Mouse (Mus musculus): ENCODE results near the gene Negr1. TPM values are rescaled to one million over a fixed set of nuclear protein-coding genes. Genes with fewer than 3 reads are reported as not detected.

The Negr1 gene
- polyA plus RNA-seq (2014; fragmentation: Nextera tagmentation; extraction: Ambion mirVana) = 6.0 and 6.2 TPM in 2 replicates

DNA sequence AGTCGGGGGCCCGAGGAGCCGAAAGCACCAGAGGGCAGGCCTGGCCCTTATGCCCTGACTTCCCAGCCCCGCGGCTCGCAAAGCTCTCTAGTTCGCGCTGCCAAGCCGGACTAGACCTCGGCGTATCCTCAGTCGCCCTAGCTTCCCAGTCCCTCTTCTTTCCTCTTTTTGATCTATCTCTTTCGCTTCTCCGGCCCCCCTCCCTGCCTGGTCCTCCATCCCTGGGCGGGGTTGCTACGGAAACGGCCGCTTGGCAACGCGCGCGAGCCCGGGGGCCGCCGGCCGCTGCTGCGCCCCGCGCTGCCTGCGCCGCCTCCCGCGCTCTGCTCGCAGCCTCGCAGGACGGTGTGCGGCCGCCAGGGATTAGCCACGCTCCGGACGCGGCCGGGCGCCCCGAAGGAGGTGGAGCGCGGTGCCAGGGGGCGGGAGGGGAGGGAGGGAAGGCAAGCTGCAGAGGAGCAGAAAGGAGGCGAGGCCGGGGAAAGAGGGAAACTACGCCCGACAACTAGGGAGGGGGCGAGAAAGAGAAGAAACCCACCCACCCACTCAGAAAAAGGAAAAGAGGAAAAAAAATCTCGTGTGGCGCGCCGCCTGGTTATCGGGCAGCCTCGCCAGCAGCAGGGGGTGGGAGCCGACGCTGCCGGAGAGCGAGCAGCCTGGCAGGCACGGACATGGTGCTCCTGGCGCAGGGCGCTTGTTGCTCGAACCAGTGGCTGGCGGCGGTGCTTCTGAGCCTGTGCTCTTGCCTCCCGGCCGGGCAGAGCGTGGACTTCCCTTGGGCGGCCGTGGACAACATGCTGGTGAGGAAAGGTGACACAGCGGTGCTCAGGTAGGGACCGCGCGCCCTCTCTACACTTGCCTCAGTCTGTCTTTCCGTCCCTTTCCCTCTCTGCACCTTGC lies at the start of gene Negr1:
TSS of gene Negr1 (plus strand) at position 271 of the 900 bp plus-strand sequence.
- peak within 1 kb of the TSS; percentile 92 for H3K4me2 ChIP-seq (ENCODE audit: low read length)
- no peaks in the 10 kb centered on the region for H3K9me3 ChIP-seq (ENCODE audit: control insufficient read depth, low read length)
- peak within 1 kb of the TSS; percentile 27; the same call in 1 of the 2 replicates for H3K27ac ChIP-seq (ENCODE audit: low read depth)
- peak within 1 kb of the TSS; percentile 44 for H3K9ac ChIP-seq (ENCODE audit: low read length)
- peak; percentile 87 for DNase-seq (ENCODE audit: low spot score)
- 0 out of 2 replicates have a peak, but pooled peaks cover 7% of the 10 kb centered on the region for H3K4me1 ChIP-seq (replicated peaks; ENCODE audit: control insufficient read depth, insufficient read depth, low read length)
- H3K36me3 ChIP-seq (ENCODE audit: control insufficient read depth, insufficient read depth, low read length) = no peaks in the 10 kb centered on the region
- peak; percentile 79 for ATAC-seq (replicated peaks; ENCODE audit: low FRiP score, low TSS enrichment, low read depth)
- peaks cover 28% of the 10 kb centered on the region for H3K27me3 ChIP-seq (replicated peaks; ENCODE audit: control insufficient read depth, insufficient read depth, low read length)
- under 1% methylated on average over 78 of the region's 79 CpGs for whole genome bisulfite sequencing
- peak within 1 kb of the TSS; percentile 59 for H3K4me3 ChIP-seq (ENCODE audit: low read depth, low read length)

DNA sequence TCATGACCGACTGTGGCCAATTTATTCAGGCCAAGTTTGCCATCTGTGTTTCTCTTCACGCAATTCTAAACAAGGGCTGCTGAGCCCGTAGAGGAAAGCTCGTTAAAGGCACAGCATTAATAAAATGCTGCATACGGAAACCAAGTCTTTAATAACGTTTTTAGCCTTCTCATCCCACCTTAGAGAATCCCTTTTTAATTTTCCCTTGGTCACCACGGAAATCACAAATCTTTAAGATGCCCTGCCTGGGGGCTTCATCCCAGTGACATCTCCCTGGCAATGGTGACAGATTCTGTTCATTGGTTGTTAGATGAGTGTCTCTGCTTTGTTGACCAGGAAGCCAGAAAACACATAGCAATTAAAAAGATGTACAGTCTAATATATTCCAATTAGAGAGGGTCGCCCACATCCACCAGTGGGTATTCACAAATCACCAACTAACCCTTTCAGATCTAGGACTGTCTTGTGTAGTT lies 35.1 kb upstream of the Negr1 start:
- no peak for ATAC-seq (replicated peaks; ENCODE audit: low FRiP score, low TSS enrichment, low read depth)
- Histone ChIP-seq H3K4me3 (ENCODE audit: low read depth, low read length) (no peak overlapping the region), H3K4me2 (ENCODE audit: low read length) (no peak overlapping the region), H3K9me3 (ENCODE audit: control insufficient read depth, low read length) (no peaks in the 10 kb centered on the region), H3K4me1 (replicated peaks; ENCODE audit: control insufficient read depth, insufficient read depth, low read length) (no peaks in the 10 kb centered on the region), H3K36me3 (ENCODE audit: control insufficient read depth, insufficient read depth, low read length) (no peaks in the 10 kb centered on the region), H3K9ac (ENCODE audit: low read length) (no peak overlapping the region), H3K27ac (ENCODE audit: low read depth) (no peak overlapping the region), H3K27me3 (replicated peaks; ENCODE audit: control insufficient read depth, insufficient read depth, low read length) (no peaks in the 10 kb centered on the region)
- no peak for DNase-seq (ENCODE audit: low spot score)
- 79% methylated on average over 8 of the region's 8 CpGs for WGBS

DNA sequence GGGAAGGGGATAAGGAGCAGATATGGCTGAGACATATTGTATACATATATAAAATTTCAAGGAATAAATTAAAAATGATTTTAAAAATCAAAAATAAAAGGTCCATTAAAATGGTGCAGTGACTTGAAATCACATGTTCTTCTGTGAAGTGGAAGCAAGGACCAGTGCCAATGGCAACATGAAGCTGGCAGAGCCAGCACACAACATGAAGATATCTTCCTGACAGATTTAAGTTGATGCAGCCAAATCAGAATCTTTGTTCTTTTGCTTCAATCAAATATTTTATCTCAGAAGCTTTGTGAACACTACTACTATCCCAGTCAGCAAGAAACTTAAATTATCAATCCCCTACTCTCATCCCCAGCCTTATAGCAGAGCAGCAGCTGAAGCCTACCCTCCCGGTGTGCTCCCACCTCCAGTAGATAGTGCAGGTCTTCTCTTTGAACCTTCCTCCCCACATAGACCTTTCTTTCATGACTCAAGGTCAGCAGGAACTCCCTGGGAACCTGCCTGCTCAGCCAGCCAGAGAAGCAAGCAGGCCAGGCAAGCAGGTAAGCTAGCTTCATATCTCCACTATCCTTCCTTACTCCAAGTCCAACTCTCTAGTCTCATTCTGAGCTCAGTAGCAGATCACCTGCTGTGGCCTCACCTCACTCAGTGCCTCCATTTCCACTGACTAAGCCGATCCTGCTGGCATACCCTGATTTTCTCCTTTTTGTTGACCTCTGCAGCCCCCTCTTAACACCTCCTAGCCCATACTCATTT lies 34.2 kb upstream of the Negr1 start:
- H3K27ac ChIP-seq (ENCODE audit: low read depth) = no peak overlapping the region
- DNase-seq (ENCODE audit: low spot score) (no peak), ATAC-seq (replicated peaks; ENCODE audit: low FRiP score, low TSS enrichment, low read depth) (no peak)
- no peak overlapping the region for H3K9ac ChIP-seq (ENCODE audit: low read length)
- no peaks in the 10 kb centered on the region for H3K36me3 ChIP-seq (ENCODE audit: control insufficient read depth, insufficient read depth, low read length)
- WGBS = 84% methylated on average over 2 of the region's 2 CpGs
- H3K9me3 ChIP-seq (ENCODE audit: control insufficient read depth, low read length) = no peaks in the 10 kb centered on the region
- H3K4me2 ChIP-seq (ENCODE audit: low read length) = no peak overlapping the region
- no peaks in the 10 kb centered on the region for H3K27me3 ChIP-seq (replicated peaks; ENCODE audit: control insufficient read depth, insufficient read depth, low read length)
- no peak overlapping the region for H3K4me3 ChIP-seq (ENCODE audit: low read depth, low read length)
- H3K4me1 ChIP-seq (replicated peaks; ENCODE audit: control insufficient read depth, insufficient read depth, low read length) = no peaks in the 10 kb centered on the region

DNA sequence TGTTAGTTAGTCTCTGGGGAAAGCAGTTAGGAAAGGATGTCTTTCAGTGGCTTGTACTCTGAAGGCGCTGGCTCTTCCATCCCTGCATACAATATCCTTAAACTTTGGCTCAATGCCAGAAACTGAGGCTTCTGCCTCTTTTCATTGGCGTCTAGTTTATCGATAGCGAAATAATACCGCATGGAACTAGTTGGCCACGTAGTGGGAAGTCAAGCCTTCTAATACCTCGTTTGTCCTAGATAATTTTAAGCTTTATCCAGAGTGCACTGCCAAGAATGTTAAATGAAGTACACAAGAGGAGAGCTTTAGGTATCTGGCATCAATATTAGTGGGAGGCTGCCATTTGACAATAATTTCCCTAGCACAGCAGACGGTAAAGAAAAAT lies 2.2 kb upstream of the Negr1 start:
- H3K36me3 ChIP-seq (ENCODE audit: control insufficient read depth, insufficient read depth, low read length) = no peaks in the 10 kb centered on the region
- H3K9me3 ChIP-seq (ENCODE audit: control insufficient read depth, low read length) = no peaks in the 10 kb centered on the region
- no peak for DNase-seq (ENCODE audit: low spot score)
- no peak for ATAC-seq (replicated peaks; ENCODE audit: low FRiP score, low TSS enrichment, low read depth)
- peak overlapping the region; percentile 92 for H3K4me2 ChIP-seq (ENCODE audit: low read length)
- no peak overlapping the region for H3K27ac ChIP-seq (ENCODE audit: low read depth)
- 12% methylated on average over 8 of the region's 8 CpGs for WGBS
- H3K4me1 ChIP-seq (replicated peaks; ENCODE audit: control insufficient read depth, insufficient read depth, low read length) = 0 out of 2 replicates have a peak, but pooled peaks cover 7% of the 10 kb centered on the region
- no peak overlapping the region for H3K9ac ChIP-seq (ENCODE audit: low read length)
- H3K27me3 ChIP-seq (replicated peaks; ENCODE audit: control insufficient read depth, insufficient read depth, low read length) = peaks cover 28% of the 10 kb centered on the region
- H3K4me3 ChIP-seq (ENCODE audit: low read depth, low read length) = no peak overlapping the region

DNA sequence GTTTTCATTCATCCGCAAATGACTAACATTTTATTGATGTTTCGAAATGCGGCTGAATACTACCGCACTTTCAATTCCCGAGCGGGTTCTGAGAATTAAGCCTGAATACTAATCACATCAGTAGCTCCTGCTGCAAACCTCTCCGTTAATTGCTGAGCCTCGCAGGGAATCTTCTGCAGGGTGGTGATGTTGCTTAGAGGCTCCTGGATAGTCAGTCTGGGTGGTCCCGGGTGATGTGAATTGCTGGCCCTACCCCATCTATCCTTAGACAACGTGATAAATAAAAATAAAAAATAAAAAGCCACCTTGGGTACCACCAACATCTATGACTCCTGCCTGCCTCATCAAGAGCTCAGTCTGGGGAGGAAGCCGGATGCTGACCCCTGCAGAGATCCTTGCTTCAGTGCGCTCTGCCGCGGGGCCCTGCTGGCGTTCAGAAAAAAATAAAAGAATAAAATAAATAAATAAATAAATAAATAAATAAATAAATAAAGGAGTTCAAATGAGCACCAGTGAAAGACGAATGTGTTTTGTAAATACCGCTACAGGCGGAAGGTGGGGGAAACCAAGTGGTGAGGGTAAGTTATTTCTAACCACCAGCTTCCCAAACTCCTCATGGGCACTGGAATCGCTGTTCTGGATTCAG lies 1.6 kb upstream of the Negr1 start:
- Histone ChIP-seq H3K9ac (ENCODE audit: low read length) (no peak overlapping the region), H3K27ac (ENCODE audit: low read depth) (no peak overlapping the region), H3K27me3 (replicated peaks; ENCODE audit: control insufficient read depth, insufficient read depth, low read length) (peaks cover 28% of the 10 kb centered on the region), H3K36me3 (ENCODE audit: control insufficient read depth, insufficient read depth, low read length) (no peaks in the 10 kb centered on the region), H3K4me3 (ENCODE audit: low read depth, low read length) (peak overlapping the region; percentile 59), H3K4me1 (replicated peaks; ENCODE audit: control insufficient read depth, insufficient read depth, low read length) (0 out of 2 replicates have a peak, but pooled peaks cover 7% of the 10 kb centered on the region), H3K9me3 (ENCODE audit: control insufficient read depth, low read length) (no peaks in the 10 kb centered on the region), H3K4me2 (ENCODE audit: low read length) (peak overlapping the region; percentile 92)
- 8% methylated on average over 19 of the region's 19 CpGs for WGBS
- ATAC-seq (replicated peaks; ENCODE audit: low FRiP score, low TSS enrichment, low read depth) = peak; percentile 20; the same call in 1 of the 2 replicates
- DNase-seq (ENCODE audit: low spot score) = peak; percentile 59

DNA sequence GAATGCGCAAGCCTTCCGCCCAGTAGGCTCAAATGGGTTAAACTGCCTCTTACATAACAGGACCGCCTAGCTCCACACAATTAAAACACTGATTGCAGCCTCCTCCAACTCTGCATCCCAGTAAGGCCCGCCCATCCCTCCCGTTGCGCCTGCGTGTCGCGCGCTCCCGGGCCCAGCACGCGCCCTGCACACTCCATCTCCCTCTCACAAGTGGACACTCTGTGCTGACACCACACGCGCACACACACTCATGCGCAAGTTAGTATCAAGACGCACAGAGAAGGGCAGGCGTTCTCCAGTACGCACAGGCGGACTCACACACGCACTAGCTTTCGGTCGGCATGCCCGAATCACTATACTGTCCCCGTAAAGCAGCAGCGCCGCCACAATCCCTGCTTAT lies 828 bp upstream of the Negr1 start:
- H3K4me3 ChIP-seq (ENCODE audit: low read depth, low read length) = peak overlapping the region; percentile 59
- DNase-seq (ENCODE audit: low spot score) (peak; percentile 82), ATAC-seq (replicated peaks; ENCODE audit: low FRiP score, low TSS enrichment, low read depth) (peak; percentile 72)
- H3K9ac ChIP-seq (ENCODE audit: low read length) = 0 out of 2 replicates have a peak overlapping the region, but pooled peaks have one; percentile 22
- H3K27me3 ChIP-seq (replicated peaks; ENCODE audit: control insufficient read depth, insufficient read depth, low read length) = peaks cover 28% of the 10 kb centered on the region
- no peaks in the 10 kb centered on the region for H3K36me3 ChIP-seq (ENCODE audit: control insufficient read depth, insufficient read depth, low read length)
- peak overlapping the region; percentile 92 for H3K4me2 ChIP-seq (ENCODE audit: low read length)
- H3K4me1 ChIP-seq (replicated peaks; ENCODE audit: control insufficient read depth, insufficient read depth, low read length) = 0 out of 2 replicates have a peak, but pooled peaks cover 7% of the 10 kb centered on the region
- under 1% methylated on average over 27 of the region's 27 CpGs for WGBS
- no peaks in the 10 kb centered on the region for H3K9me3 ChIP-seq (ENCODE audit: control insufficient read depth, low read length)
- no peak overlapping the region; the same call in 1 of the 2 replicates for H3K27ac ChIP-seq (ENCODE audit: low read depth)

DNA sequence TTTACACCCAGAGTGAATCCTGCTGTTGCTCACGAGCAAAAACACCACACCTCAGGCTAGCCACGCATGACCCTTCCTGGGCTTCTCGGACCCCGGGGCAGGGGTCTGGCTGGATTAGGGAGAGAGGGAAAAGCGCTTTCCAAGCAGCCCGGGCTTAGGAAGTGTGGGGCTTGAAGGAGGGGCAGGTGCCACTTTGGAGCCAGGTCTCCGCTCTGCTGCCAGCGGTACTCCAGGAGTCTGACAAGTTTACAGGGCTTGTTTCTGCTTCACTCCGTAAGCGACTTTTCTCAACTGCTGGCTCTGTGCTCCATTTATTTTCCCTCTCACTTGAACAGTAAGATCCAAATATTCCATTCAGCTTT lies 811 bp downstream of the Negr1 start:
- no peak for DNase-seq (ENCODE audit: low spot score)

DNA sequence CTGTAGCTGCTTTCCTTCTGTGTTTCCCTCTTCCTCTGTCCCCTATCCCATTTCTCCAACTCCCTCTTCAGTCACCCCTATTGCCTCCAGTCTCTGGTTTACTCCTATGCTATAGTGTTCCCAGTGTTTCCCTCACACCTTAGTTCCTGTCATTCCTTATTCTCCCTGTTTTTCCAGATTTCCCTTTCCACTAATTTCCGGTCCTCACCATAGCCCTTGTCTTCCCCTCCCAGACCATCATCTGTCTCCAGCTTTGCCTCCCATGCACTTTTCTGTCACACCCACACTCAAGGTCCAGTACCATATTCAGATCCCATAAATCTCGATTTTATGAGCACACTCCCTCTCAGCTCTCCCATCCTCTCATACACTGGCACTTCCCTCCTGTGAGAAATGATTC lies 1.2 kb downstream of the Negr1 start:
- Histone ChIP-seq H3K36me3 (ENCODE audit: control insufficient read depth, insufficient read depth, low read length) (no peaks in the 10 kb centered on the region), H3K9ac (ENCODE audit: low read length) (no peak overlapping the region; the same call in 1 of the 2 replicates), H3K4me3 (ENCODE audit: low read depth, low read length) (peak overlapping the region; percentile 59), H3K4me1 (replicated peaks; ENCODE audit: control insufficient read depth, insufficient read depth, low read length) (0 out of 2 replicates have a peak, but pooled peaks cover 7% of the 10 kb centered on the region), H3K9me3 (ENCODE audit: control insufficient read depth, low read length) (no peaks in the 10 kb centered on the region), H3K27me3 (replicated peaks; ENCODE audit: control insufficient read depth, insufficient read depth, low read length) (peaks cover 28% of the 10 kb centered on the region), H3K4me2 (ENCODE audit: low read length) (peak overlapping the region; percentile 92), H3K27ac (ENCODE audit: low read depth) (no peak overlapping the region)
- 21% methylated on average over 2 of the region's 2 CpGs for WGBS
- DNase-seq (ENCODE audit: low spot score) (no peak), ATAC-seq (replicated peaks; ENCODE audit: low FRiP score, low TSS enrichment, low read depth) (no peak)

More for the DNA sequence above, 811 bp downstream of the Negr1 start:
- H3K4me1 ChIP-seq (replicated peaks; ENCODE audit: control insufficient read depth, insufficient read depth, low read length) = 0 out of 2 replicates have a peak, but pooled peaks cover 7% of the 10 kb centered on the region
- no peak for ATAC-seq (replicated peaks; ENCODE audit: low FRiP score, low TSS enrichment, low read depth)
- H3K27ac ChIP-seq (ENCODE audit: low read depth) = no peak overlapping the region
- 2% methylated on average over 10 of the region's 10 CpGs for WGBS
- no peaks in the 10 kb centered on the region for H3K36me3 ChIP-seq (ENCODE audit: control insufficient read depth, insufficient read depth, low read length)
- H3K9me3 ChIP-seq (ENCODE audit: control insufficient read depth, low read length) = no peaks in the 10 kb centered on the region
- peaks cover 28% of the 10 kb centered on the region for H3K27me3 ChIP-seq (replicated peaks; ENCODE audit: control insufficient read depth, insufficient read depth, low read length)
- H3K9ac ChIP-seq (ENCODE audit: low read length) = peak overlapping the region; percentile 44; the same call in 1 of the 2 replicates
- H3K4me2 ChIP-seq (ENCODE audit: low read length) = peak overlapping the region; percentile 92
- peak overlapping the region; percentile 59 for H3K4me3 ChIP-seq (ENCODE audit: low read depth, low read length)

Data from intestine, embryonic 14.5 days (tissue).